Mouse (Mus musculus) liver, adult 2 months (tissue): ENCODE data around the gene Impdh1. TPM values are rescaled to one million over a fixed set of nuclear protein-coding genes. Genes with fewer than 3 reads are reported as not detected.

Experiments
- DNase-seq: peaks from one replicate; pipeline ENCODE4 v3.0.0-alpha.2; 2011; ENCODE audit warnings: low read depth, low spot score; ENCODE audit errors: extremely low read depth
- H3K27ac ChIP-seq: fragments of 200-500 bp; replicated peaks from 2 replicates; pipeline ENCODE4 v1.5.1; 2012; ENCODE audit warnings: low read depth, mild to moderate bottlenecking, control low read depth, inconsistent platforms, low read length; ENCODE audit not compliant: insufficient read depth
- H3K27me3 ChIP-seq: fragments of 200-500 bp; 2 replicates; pipeline ENCODE4 v1.6.1; 2012; ENCODE audit warnings: mild to moderate bottlenecking, moderate library complexity, low read length, inconsistent platforms; ENCODE audit not compliant: control insufficient read depth, insufficient read depth
- H3K36me3 ChIP-seq: fragments of 200-500 bp; 2 replicates; pipeline ENCODE4 v1.6.1; 2012; ENCODE audit warnings: low read length, inconsistent platforms; ENCODE audit not compliant: control insufficient read depth, insufficient read depth
- H3K4me1 ChIP-seq: fragments of 200-500 bp; 2 replicates; pipeline ENCODE4 v1.6.1; 2011; ENCODE audit warnings: low read length; ENCODE audit not compliant: control insufficient read depth, insufficient read depth
- H3K4me3 ChIP-seq: fragments of 200-500 bp; 2 replicates; pipeline ENCODE4 v1.5.1; 2011; ENCODE audit warnings: low read depth, mild to moderate bottlenecking, control low read depth, low read length, moderate library complexity; ENCODE audit not compliant: insufficient read depth
- H3K79me2 ChIP-seq: fragments of 200-500 bp; 2 replicates; pipeline ENCODE4 v1.6.1; 2012; ENCODE audit warnings: inconsistent platforms, mild to moderate bottlenecking, low read length, moderate library complexity; ENCODE audit not compliant: control insufficient read depth, insufficient read depth
- H3K9ac ChIP-seq: fragments of 200-500 bp; 2 replicates; pipeline ENCODE4 v1.6.1; 2012; ENCODE audit warnings: low read depth, mild to moderate bottlenecking, control low read depth, inconsistent platforms, low read length
- CTCF ChIP-seq: fragments of 200-500 bp; IDR thresholded peaks from 2 replicates; pipeline ENCODE4 v1.5.1; 2011; ENCODE audit warnings: low read depth, low read length, control low read depth
- POLR2A ChIP-seq: fragments of 200-500 bp; IDR thresholded peaks from 2 replicates; pipeline ENCODE4 v1.6.1; 2011; ENCODE audit warnings: low read length, control low read depth; ENCODE audit not compliant: insufficient read depth; ENCODE audit errors: extremely low read depth
- WGBS: fragments of 180-500 bp; shearing (Covaris S2); methylation state at CpG from one replicate; pipeline ENCODE4 v1.1.7; 2018; 5-methylcytosine and 5-hydroxymethylcytosine counted together
- polyA plus RNA-seq: library from polyadenylated mRNA; depleted of rRNA; stranded (reverse); fragments of >200 nt; gene quantifications from 2 replicates; pipeline ENCODE4 v1.2.3, GENCODE M21; 2012
- total RNA-seq: library from RNA; depleted of rRNA; stranded (reverse); fragments of >200 nt; gene quantifications from 2 replicates; pipeline ENCODE4 v1.2.3, GENCODE M21; 2014

The Impdh1 gene
- total and polyA plus RNA-seq, 2 experiments, result 1.1 to 5.2 TPM

DNA sequence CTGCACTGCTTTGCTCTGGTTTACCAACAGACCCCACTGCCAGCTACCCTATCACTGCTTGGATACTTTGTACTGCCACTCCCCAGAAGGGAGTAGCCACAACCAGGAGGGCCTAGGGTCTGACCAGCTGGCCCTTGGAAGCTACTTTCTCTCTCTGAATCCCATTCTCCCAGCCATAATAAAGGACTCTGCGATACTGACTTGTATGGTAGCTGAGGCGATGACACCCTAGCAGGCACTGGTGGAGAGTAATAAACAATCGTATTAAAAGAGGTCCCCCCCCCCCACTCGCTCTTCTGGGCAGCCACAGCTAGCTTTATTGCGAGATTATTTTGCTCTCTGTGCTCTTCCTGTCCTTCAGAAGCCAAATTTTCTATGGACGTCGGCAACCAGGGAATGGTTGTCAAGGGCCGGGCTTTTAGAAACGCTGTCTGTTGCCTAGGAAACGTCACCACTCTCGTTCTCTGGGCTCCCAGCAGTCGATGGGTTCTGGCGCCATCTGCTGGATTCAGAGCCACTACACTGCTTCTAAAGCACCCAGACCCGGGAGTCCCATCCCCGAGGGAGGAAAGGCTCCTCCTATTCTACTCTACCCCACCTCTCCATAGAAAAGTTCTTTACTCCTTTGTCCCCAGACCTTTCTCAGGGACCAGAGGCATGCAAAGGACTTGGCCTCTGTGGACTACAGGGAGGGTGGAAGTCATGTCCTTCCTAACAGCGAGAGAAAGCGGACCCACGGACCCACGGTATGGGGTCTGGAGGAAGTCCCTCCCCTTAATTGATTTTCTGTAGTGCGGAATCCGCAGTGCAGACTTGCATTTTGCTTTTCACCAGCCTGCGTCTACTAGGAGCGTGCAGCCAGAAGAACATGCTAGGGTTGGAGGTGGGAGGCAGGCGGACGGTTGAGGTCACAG lies 17.6 kb downstream of the Impdh1 start:
- Histone ChIP-seq H3K27me3 (no peaks in the 10 kb centered on the region), H3K27ac (no peak overlapping the region), H3K4me3 (no peak overlapping the region), H3K9ac (no peak overlapping the region), H3K4me1 (no peaks in the 10 kb centered on the region), H3K36me3 (no peaks in the 10 kb centered on the region), H3K79me2 (no peaks in the 10 kb centered on the region)
- 17% methylated on average over 25 of the region's 25 CpGs for WGBS
- TF ChIP-seq POLR2A, result no peak
- TF ChIP-seq CTCF, result peak; percentile 95
- peak; percentile 62 for DNase-seq

DNA sequence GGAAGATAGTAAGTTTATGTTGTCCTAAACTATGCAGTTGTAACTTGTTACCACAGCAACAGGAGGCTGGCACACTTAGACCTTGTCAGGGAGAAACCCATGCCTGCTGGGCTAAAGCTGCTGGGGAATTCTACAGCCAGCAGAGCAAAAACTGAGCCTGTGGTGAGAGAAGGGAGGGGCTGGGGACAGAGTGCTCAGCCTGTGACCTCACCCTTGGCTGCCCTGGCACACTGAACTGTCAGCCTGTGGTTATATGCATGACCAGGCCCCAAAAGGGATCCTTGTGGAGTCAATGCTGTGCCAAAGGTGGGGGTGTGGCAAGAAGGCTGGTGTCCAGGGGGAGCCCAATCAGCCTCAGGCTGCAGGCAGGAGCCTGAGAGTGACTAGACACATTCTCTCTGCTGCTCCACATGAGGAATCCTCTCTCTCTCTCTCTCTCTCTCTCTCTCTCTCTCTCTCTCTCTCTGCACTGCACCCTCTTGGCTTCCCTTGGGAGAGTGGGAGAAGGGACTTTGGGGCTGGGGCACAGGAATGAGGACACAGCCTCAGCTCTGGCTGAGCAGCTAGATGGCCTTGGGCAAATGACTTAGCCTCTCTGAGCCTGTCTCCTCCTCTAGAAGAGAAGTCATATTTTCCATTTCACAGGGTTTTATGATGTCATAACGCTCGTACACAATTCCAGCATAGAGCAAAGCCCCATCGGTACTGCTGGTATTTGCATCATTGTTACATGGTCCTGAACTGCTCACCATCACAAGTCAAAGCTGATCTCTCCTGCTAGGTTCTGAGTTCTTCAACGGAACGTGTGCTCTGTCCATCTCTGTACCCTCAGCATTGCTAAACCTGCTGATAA lies 20.1 kb downstream of the Impdh1 start:
- no peak for DNase-seq
- WGBS, result 87% methylated on average over 5 of the region's 5 CpGs
- no peaks in the 10 kb centered on the region for H3K27me3 ChIP-seq
- H3K27ac ChIP-seq, result no peak overlapping the region
- H3K79me2 ChIP-seq, result no peaks in the 10 kb centered on the region
- no peaks in the 10 kb centered on the region for H3K36me3 ChIP-seq
- no peaks in the 10 kb centered on the region for H3K4me1 ChIP-seq
- TF ChIP-seq POLR2A, result no peak
- TF ChIP-seq CTCF, result no peak
- H3K9ac ChIP-seq, result no peak overlapping the region
- no peak overlapping the region for H3K4me3 ChIP-seq

DNA sequence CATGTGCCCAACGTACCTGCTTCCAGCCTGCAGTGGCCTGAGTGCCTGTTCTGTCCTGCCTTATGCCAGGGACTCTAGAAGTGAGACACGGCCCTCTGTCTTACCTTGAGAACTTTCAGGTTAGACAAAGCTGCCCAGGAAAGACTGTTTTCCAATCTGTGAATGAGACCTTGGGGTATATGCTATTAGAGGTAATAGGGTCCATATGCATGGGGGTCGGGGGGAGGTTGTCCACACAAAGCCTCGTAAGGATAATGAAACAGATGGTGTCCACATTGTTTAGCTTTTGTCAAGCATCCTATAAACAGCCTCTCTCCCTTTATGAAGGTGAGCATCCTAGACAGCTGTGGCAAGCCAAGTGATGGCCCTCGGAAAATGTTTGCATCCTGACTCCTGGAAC lies 21.0 kb downstream of the Impdh1 start:
- Histone ChIP-seq H3K27me3 (no peaks in the 10 kb centered on the region), H3K9ac (no peak overlapping the region), H3K36me3 (no peaks in the 10 kb centered on the region), H3K4me3 (no peak overlapping the region), H3K79me2 (no peaks in the 10 kb centered on the region), H3K4me1 (no peaks in the 10 kb centered on the region), H3K27ac (no peak overlapping the region)
- TF ChIP-seq POLR2A (no peak), CTCF (no peak)
- DNase-seq, result no peak
- 79% methylated on average over 5 of the region's 5 CpGs for WGBS

DNA sequence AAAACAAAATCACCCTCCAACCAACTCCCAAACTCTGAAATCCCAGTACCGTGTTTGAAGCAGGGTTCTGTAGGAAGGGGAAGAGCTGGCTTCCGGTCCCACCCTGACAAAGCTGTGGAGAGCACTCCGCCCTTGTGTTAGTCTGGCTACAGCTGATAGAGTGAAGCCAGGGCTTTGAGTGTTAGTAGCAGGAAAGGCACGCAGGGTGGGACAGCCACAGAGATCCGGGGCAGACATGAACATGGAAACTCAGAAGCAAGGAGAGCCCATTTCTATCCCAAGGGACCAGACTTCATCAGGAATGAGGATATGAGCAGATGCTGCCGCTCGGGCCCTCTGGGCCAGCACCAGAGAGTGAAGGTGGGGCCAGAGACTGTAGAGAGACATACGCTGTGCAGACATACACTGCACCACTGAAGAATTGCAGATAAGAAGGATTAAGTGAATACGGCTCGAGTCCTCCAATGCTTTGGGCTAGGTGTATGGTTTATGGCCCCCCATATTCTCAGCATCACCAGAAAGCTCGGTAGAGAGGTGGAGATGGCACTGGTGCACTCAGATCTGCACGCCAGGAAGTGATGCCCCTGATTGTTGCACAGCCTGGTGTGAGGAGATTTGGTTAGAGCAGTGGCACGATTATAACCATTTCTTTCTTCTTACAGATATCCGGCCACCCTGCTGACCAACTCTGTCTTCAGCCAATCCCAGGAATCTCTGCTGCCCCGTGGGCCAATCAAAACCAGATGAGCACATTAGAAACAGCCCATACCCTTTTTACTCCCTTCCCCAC lies 22.0 kb downstream of the Impdh1 start:
- DNase-seq, result no peak
- Histone ChIP-seq H3K27me3 (no peaks in the 10 kb centered on the region), H3K79me2 (no peaks in the 10 kb centered on the region), H3K9ac (no peak overlapping the region), H3K4me1 (no peaks in the 10 kb centered on the region), H3K27ac (no peak overlapping the region), H3K36me3 (no peaks in the 10 kb centered on the region), H3K4me3 (no peak overlapping the region)
- WGBS, result 63% methylated on average over 15 of the region's 15 CpGs
- TF ChIP-seq CTCF, result no peak
- no peak for TF ChIP-seq POLR2A

DNA sequence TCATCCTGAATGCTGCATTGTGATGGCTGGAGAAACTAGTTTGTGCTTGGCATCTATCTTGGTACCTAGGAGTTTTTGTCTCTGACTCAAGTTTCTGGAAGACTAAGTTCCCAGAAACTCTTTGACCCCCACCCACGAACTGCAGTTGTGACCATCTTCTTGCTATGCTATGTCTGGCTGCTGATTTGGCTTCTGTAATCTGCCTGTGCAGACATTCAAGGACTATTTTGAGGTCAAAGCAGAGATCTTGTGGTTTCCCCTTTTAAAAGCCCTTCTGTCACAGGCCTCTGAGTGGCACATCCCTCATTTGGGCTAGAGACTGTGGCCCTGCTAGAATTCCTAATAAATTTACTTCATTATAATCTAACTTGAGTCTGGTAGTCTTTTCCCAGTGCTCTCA lies 28.2 kb downstream of the Impdh1 start:
- Histone ChIP-seq H3K27ac (no peak overlapping the region), H3K79me2 (no peaks in the 10 kb centered on the region), H3K27me3 (no peaks in the 10 kb centered on the region), H3K4me1 (no peaks in the 10 kb centered on the region), H3K4me3 (no peak overlapping the region), H3K9ac (no peak overlapping the region), H3K36me3 (no peaks in the 10 kb centered on the region)
- WGBS, result 76% methylated on average over 1 of the region's 1 CpGs
- DNase-seq, result no peak
- TF ChIP-seq CTCF, result no peak
- no peak for TF ChIP-seq POLR2A
